Mouse (Mus musculus) intestine, embryonic 14.5 days (tissue): ENCODE data around the gene Mxd4. TPM values are rescaled to one million over a fixed set of nuclear protein-coding genes. Genes with fewer than 3 reads are reported as not detected.
A peak's percentile ranks its signal among the peaks of the same experiment; 100 is the strongest.

Experiments
- ATAC-seq: fragments of 200-750 bp; cut with Nextera tagmentation; replicated peaks from 2 replicates; pipeline ENCODE4 v1.8.0; 2017; ENCODE audit warnings: low read depth, moderate number of reproducible peaks, moderate TSS enrichment, moderate library complexity; ENCODE audit not compliant: low FRiP score, low TSS enrichment
- DNase-seq: peaks from one replicate; pipeline ENCODE4 v3.0.0-alpha.2; 2018; ENCODE audit warnings: low spot score
- H3K27ac ChIP-seq: fragments of 300-500 bp; sonication (generic); 2 replicates; pipeline ENCODE4 v1.5.1; 2014; ENCODE audit warnings: low read depth, mild to moderate bottlenecking, control low read depth
- H3K27me3 ChIP-seq: fragments of 300-500 bp; sonication (generic); replicated peaks from 2 replicates; pipeline ENCODE4 v1.6.1; 2014; ENCODE audit warnings: low read length, control low read depth; ENCODE audit not compliant: control insufficient read depth, insufficient read depth
- H3K36me3 ChIP-seq: fragments of 300-500 bp; sonication (generic); 2 replicates; pipeline ENCODE4 v1.6.1; 2014; ENCODE audit warnings: low read length, control low read depth; ENCODE audit not compliant: control insufficient read depth, insufficient read depth
- H3K4me1 ChIP-seq: fragments of 300-500 bp; sonication (generic); replicated peaks from 2 replicates; pipeline ENCODE4 v1.6.1; 2014; ENCODE audit warnings: low read length, control low read depth, mixed read lengths; ENCODE audit not compliant: control insufficient read depth, insufficient read depth
- H3K4me2 ChIP-seq: fragments of 300-500 bp; sonication (generic); 2 replicates; pipeline ENCODE4 v1.6.1; 2014; ENCODE audit warnings: low read length
- H3K4me3 ChIP-seq: fragments of 300-500 bp; sonication (generic); 2 replicates; pipeline ENCODE4 v1.5.1; 2014; ENCODE audit warnings: low read depth, low read length, control low read depth, mixed read lengths
- H3K9ac ChIP-seq: fragments of 300-500 bp; sonication (generic); 2 replicates; pipeline ENCODE4 v1.6.1; 2014; ENCODE audit warnings: mild to moderate bottlenecking, low read length
- H3K9me3 ChIP-seq: fragments of 300-500 bp; sonication (generic); 2 replicates; pipeline ENCODE4 v1.6.1; 2016; ENCODE audit warnings: low read length, control low read depth; ENCODE audit not compliant: control insufficient read depth
- WGBS: fragments of 180-500 bp; shearing (Covaris S2); extraction: QIAGEN DNeasy Blood & Tissue Kit; methylation state at CpG from one replicate; pipeline ENCODE4 v1.1.7; 2014; 5-methylcytosine and 5-hydroxymethylcytosine counted together
- polyA plus RNA-seq: library from polyadenylated mRNA; unstranded; fragments of >200 nt; fragmentation: Nextera tagmentation; extraction: Ambion mirVana; gene quantifications from 2 replicates; pipeline ENCODE4 v1.2.1, GENCODE M21; 2014

Gene Mxd4
- 26.2 and 29.1 TPM in 2 replicates for polyA plus RNA-seq

DNA sequence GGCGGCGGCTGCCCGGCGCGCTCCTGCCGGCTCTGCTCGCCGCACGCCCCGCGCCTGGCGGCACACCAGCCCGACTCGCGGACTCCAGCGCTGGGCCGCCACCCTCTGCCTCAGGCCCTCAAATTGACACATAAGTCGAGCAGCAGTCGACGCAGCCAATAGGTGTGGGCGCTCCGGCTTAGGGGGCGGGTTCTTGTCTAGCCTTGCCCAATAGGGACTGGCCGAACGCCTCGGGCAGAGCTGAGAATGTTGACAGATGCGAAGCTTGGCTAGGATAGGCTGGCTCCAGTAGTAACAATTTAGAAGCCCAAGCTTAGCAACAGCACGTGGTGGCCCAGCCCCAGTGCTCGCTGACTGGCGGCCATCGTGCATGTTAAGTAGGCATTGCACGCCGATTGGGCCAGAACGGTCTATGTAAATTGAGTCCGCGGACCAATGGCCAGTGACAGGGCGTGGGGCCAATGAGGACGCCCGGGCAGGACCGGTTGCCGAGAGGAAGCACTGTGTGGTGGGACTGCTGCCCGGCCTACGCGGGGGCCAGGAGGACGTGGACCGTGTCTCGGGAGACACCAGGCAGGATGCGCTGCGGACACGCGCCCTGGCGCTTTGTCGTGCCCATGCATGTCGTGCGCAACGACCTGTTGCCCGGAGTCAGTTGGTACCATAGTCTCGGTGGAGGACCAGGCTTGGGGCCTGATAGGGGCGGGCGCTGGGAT lies at the start of gene Mxd4:
Mxd4 (minus strand) TSS at position 120 of the 716 bp plus-strand sequence.
- H3K27ac ChIP-seq = peak within 1 kb of the TSS; percentile 85
- 0 out of 2 replicates have a peak, but pooled peaks cover 10% of the 10 kb centered on the region for H3K36me3 ChIP-seq
- H3K9ac ChIP-seq = peak within 1 kb of the TSS; percentile 73
- H3K27me3 ChIP-seq = no peaks in the 10 kb centered on the region
- DNase-seq (peak; percentile 97), ATAC-seq (peak; percentile 99)
- peak within 1 kb of the TSS; percentile 70 for H3K4me2 ChIP-seq
- under 1% methylated on average over 60 of the region's 60 CpGs for WGBS
- peaks cover 10% of the 10 kb centered on the region for H3K4me1 ChIP-seq
- peak within 1 kb of the TSS; percentile 91 for H3K4me3 ChIP-seq
- no peaks in the 10 kb centered on the region for H3K9me3 ChIP-seq

- WGBS = 52% methylated on average over 10 of the region's 10 CpGs
- H3K27me3 ChIP-seq = no peaks in the 10 kb centered on the region
- H3K9ac ChIP-seq = no peak overlapping the region
- H3K4me1 ChIP-seq = no peaks in the 10 kb centered on the region; the same call in 1 of the 2 replicates
- no peak overlapping the region for H3K4me3 ChIP-seq
- H3K4me2 ChIP-seq = no peak overlapping the region
- DNase-seq (peak; percentile 66), ATAC-seq (no peak)
- no peaks in the 10 kb centered on the region for H3K36me3 ChIP-seq
- H3K27ac ChIP-seq = no peak overlapping the region
- no peaks in the 10 kb centered on the region for H3K9me3 ChIP-seq
Measured at GRCm38 (mm10) chr5:34235898-34236420, 48.4 kb upstream of the Mxd4 start.

DNA sequence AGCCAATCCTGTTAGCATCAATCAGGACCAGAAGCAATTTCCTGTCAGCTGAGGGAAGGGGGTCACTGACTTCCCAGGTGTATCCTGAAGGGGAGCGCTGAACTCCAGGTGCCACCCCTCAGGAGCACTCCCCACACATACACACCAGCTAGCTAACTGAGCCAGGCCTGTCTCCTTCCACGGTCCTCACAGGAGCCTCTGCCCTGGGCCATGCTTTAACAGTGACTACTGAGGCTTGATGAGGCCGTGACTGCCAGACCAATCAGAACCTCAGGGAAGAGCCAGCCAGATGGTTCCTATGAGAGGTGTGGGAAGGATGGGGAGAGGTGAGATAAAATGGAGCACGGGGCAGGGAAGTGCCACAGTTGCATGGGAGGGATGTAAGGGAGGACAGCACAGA lies 47.5 kb upstream of the Mxd4 start:
- no peak overlapping the region for H3K4me2 ChIP-seq
- no peaks in the 10 kb centered on the region for H3K9me3 ChIP-seq
- H3K9ac ChIP-seq = no peak overlapping the region
- no peak overlapping the region for H3K27ac ChIP-seq
- ATAC-seq = no peak
- no peak overlapping the region for H3K4me3 ChIP-seq
- no peaks in the 10 kb centered on the region for H3K36me3 ChIP-seq
- no peak for DNase-seq
- H3K4me1 ChIP-seq = no peaks in the 10 kb centered on the region; the same call in 1 of the 2 replicates
- WGBS = 69% methylated on average over 4 of the region's 4 CpGs
- H3K27me3 ChIP-seq = no peaks in the 10 kb centered on the region

DNA sequence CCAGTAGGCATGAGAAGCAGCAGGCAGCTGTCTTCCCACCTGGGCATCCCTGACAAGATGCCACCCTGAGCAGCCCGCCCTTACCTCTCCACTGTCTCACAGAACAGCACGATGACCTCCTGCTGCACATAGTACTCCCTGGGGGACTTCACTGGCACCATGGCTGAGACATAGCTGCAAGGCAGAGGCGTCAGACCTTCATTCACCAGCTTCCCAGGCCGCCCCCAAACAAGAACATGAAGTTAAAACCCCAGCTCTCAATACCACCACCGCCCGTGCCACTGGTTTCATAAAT lies 45.6 kb upstream of the Mxd4 start:
- 83% methylated on average over 6 of the region's 6 CpGs for WGBS
- no peak overlapping the region for H3K9ac ChIP-seq

GRCm38 (mm10) chr5:34232481-34233220 lies 45.1 kb upstream of the Mxd4 start:
- DNase-seq (no peak), ATAC-seq (no peak)
- 77% methylated on average over 8 of the region's 8 CpGs for WGBS
- no peak overlapping the region for H3K9ac ChIP-seq
- no peak overlapping the region for H3K27ac ChIP-seq
- H3K4me1 ChIP-seq = no peaks in the 10 kb centered on the region; the same call in 1 of the 2 replicates
- no peaks in the 10 kb centered on the region for H3K27me3 ChIP-seq
- no peak overlapping the region for H3K4me3 ChIP-seq
- H3K9me3 ChIP-seq = no peaks in the 10 kb centered on the region
- H3K36me3 ChIP-seq = no peaks in the 10 kb centered on the region
- H3K4me2 ChIP-seq = no peak overlapping the region

More for the DNA sequence above, 45.6 kb upstream of the Mxd4 start:
- Histone ChIP-seq H3K4me1 (no peaks in the 10 kb centered on the region; the same call in 1 of the 2 replicates), H3K36me3 (no peaks in the 10 kb centered on the region), H3K4me2 (no peak overlapping the region), H3K4me3 (no peak overlapping the region), H3K27me3 (no peaks in the 10 kb centered on the region), H3K9me3 (no peaks in the 10 kb centered on the region), H3K27ac (no peak overlapping the region)
- no peak for DNase-seq
- ATAC-seq = no peak

GRCm38 (mm10) chr5:34231901-34232300 lies 44.4 kb upstream of the Mxd4 start:
- DNase-seq (no peak), ATAC-seq (no peak)
- H3K9me3 ChIP-seq = no peaks in the 10 kb centered on the region
- no peak overlapping the region for H3K9ac ChIP-seq
- no peaks in the 10 kb centered on the region for H3K36me3 ChIP-seq
- no peaks in the 10 kb centered on the region; the same call in 1 of the 2 replicates for H3K4me1 ChIP-seq
- WGBS = 89% methylated on average over 6 of the region's 6 CpGs
- H3K27ac ChIP-seq = no peak overlapping the region
- H3K4me3 ChIP-seq = no peak overlapping the region
- H3K4me2 ChIP-seq = no peak overlapping the region
- H3K27me3 ChIP-seq = no peaks in the 10 kb centered on the region

- Histone ChIP-seq H3K9me3 (no peaks in the 10 kb centered on the region), H3K4me1 (no peaks in the 10 kb centered on the region; the same call in 1 of the 2 replicates), H3K36me3 (no peaks in the 10 kb centered on the region), H3K4me3 (no peak overlapping the region), H3K27me3 (no peaks in the 10 kb centered on the region), H3K9ac (no peak overlapping the region), H3K27ac (no peak overlapping the region), H3K4me2 (no peak overlapping the region)
- WGBS = 65% methylated on average over 9 of the region's 9 CpGs
- ATAC-seq = no peak
- DNase-seq = no peak
Measured at GRCm38 (mm10) chr5:34230599-34231485, 43.3 kb upstream of the Mxd4 start.

DNA sequence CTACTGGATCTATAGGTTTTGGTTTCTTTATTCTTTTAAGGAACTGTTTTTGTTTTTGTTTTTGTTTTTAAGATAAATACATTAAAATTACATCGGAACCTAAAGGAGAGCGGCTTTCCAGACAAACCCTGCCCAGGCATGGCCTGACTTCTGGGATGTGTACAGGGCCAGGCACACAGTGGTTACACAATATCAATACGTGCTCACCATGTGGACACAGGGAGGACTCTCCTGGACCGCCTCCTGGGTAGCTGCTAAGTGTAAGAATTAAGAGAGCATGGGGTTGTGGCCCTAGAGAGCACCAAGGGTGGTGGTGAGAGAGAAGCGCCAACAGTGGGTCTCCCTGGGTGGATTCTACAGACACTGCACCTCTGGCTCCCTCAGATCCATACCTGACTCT lies 42.0 kb upstream of the Mxd4 start:
- no peaks in the 10 kb centered on the region for H3K27me3 ChIP-seq
- DNase-seq (no peak), ATAC-seq (no peak)
- H3K9me3 ChIP-seq = no peaks in the 10 kb centered on the region
- no peak overlapping the region for H3K4me2 ChIP-seq
- no peaks in the 10 kb centered on the region for H3K36me3 ChIP-seq
- no peak overlapping the region for H3K4me3 ChIP-seq
- WGBS = 94% methylated on average over 5 of the region's 5 CpGs
- no peak overlapping the region for H3K9ac ChIP-seq
- H3K27ac ChIP-seq = no peak overlapping the region
- H3K4me1 ChIP-seq = no peaks in the 10 kb centered on the region; the same call in 1 of the 2 replicates
